Mouse (Mus musculus): ENCODE measurements around the gene Pde10a.

DNA sequence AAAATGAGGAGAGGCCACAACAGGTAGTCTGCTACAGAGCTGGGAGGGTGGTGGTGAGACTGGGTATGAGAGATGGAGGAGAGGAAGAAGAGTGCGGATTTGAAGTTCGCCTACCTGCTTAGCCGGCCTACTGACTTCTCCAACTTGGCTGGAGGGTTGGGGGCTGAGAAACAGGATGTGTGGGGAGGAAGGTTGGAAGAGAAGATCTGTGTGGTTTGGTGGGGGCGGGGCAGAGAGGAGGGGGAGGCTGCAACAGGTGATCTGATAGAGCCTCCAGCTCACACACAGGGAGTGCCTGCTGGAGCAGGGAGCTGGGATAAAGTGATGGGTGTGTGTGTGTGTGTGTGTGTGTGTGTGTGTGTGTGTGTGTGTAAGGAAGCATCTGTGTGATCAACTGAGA, 479.3 kb downstream of the Pde10a start:
- no peak for TF ChIP-seq CTCF (IDR thresholded peaks at IDR 0.05; ENCODE audit: extremely low read depth, insufficient read depth, insufficient read length, insufficient replicate concordance)
- no peak for TF ChIP-seq POLR2A (IDR thresholded peaks at IDR 0.05; ENCODE audit: low read depth, low read length)
